Mouse (Mus musculus) adrenal gland, postnatal 0 days (tissue): ENCODE data around the gene Vgll1. TPM values are rescaled to one million over a fixed set of nuclear protein-coding genes. Genes with fewer than 3 reads are reported as not detected.

ENCODE experiments used
- polyA plus RNA-seq: library from polyadenylated mRNA; unstranded; fragments of >200 nt; fragmentation: Nextera tagmentation; extraction: Ambion mirVana; gene quantifications from 2 replicates; pipeline ENCODE4 v1.2.1, GENCODE M21; 2015

Gene Vgll1
- not detected in 2 replicates for polyA plus RNA-seq

DNA sequence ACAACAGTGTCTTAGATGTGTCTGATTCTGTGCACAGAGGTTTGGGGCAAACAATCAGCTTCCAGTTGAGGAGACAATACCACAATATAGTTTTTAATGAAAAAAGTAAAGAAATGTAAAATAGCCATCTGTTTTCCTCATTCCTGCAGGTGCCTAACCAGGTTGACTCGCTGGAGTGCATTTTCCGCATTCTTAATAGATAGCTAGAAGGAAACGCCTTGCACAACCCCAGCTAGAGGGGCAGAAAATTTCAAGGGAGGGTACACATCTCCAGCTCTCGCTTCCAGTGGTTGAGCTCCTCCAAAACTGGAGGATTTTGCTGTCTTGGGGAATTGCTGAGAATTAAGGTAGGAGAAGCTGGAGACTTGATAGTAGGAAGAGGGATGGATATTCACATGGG lies at the start of gene Vgll1:
Gene Vgll1 (plus strand): TSS at position 301 of the 400 bp plus-strand sequence.

DNA sequence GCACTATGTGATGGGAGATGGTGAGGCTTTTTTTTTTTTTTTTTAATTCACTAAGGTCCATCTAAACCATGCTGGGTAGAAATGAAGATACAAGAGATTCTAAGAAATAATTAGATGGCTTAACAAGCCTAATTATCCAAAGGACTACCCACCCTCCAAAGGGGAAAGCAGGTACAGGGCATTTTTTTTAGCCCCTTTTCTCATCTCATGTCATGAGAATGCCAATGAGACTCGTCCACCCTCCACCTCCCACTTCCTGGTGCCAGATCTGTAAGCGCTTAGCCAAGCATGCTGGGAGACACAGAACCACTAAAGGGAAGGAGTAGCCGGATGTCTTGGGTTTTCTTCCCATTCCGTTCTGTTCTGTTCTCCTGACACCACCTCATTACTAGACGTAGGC lies 45.1 kb upstream of the Vgll1 start, which contains the start of gene Brs3:
Gene Brs3 (plus strand): TSS at position 301 of the 400 bp plus-strand sequence.

DNA sequence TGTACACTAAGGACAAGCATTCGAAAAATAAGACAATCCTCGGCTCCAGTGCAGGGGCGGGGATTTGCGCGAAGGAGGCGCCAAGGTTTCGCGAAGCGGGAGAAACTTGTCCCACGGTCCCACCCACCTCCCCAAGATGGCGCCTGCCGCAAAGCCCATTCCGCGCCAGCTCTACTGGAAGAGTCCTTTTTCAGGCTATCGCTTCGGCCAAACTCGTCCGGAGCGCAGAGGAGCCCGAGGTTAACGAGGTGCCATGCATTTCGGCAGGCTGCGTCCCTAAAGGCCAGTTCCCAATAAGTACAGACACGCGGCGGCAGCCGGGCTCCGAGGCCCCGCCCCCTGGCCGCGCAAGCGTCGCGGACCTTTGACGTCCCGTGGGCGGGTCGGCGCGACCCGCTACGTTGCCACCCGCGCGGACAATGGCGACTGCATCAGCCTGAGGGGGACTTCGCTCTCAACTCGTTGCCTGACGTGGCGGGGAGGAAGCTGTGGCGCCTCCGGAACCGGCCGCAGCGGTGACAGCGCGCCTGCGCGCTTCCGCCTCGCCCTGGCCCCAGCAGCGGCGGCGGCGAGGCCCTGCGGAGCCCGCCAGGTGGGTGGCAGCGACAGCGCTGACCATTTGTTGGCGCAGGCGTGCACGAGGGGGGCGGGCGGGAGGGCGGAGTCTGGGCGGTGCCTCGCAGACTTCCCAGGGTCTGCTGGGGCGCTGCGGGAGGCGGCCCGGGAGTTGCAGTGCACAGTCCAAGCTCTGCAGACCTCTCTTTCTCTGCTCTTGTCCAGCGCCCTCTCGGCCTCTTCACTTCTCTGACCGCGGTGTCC lies 34.5 kb upstream of the Vgll1 start, which contains the start of gene Htatsf1:
Gene Htatsf1 (plus strand): TSS at position 410 of the 819 bp plus-strand sequence.

Other genes with a start within 250 kb of the Vgll1 start
- gene Adgrg4, start 217.9 kb upstream of the Vgll1 start, polyA plus RNA-seq, result not detected in 2 replicates
- not detected in 2 replicates for gene Brs3, start 45.0 kb upstream of the Vgll1 start, polyA plus RNA-seq
- 40.7 and 53.3 TPM in 2 replicates for gene Htatsf1, start 34.5 kb upstream of the Vgll1 start, polyA plus RNA-seq
- not detected in 2 replicates for gene Cd40lg, start 124.0 kb downstream of the Vgll1 start, polyA plus RNA-seq